Mouse (Mus musculus): ENCODE measurements around the gene Etl4. TPM values are rescaled to one million over a fixed set of nuclear protein-coding genes. Genes with fewer than 3 reads are reported as not detected.

Etl4 gene
- polyA plus RNA-seq, 2 experiments = 2.2 to 2.3 TPM

DNA sequence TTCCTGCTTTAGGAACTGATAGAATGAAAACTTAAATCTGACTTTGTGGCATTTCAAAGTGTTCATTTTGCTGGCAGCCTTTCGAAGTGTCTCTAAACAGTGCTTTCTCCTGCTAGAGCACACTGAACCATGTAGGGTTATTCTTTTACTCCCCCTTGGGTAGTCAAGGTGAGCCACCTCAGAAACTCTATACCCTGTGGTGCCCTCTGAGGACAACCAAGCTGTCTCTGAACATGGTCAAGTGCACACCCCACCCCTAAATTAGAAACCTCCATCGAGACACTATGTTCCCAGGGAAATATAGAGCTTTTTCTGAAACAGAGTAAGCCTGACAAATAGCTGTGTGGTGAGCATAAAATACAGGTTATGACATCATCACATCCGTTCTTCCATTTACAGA, 840.1 kb downstream of the Etl4 start:
- no peak for DNase-seq (ENCODE audit: low read depth in 3 of 3, low spot score in 3 of 3)
- Histone ChIP-seq H3K4me3 (ENCODE audit: insufficient read depth in 1 of 2, low read depth in 2 of 2, low read length in 2 of 2) (no peak overlapping the region), H3K27me3 (ENCODE audit: control insufficient read depth, insufficient read depth, low read length) (no peaks in the 10 kb centered on the region), H3K9me3 (ENCODE audit: control insufficient read depth, low read length) (no peaks in the 10 kb centered on the region), H3K27ac (no peak overlapping the region), H3K9ac (replicated peaks) (no peak overlapping the region), H3K36me3 (replicated peaks; ENCODE audit: control insufficient read depth, insufficient read depth, low read depth) (no peaks in the 10 kb centered on the region), H3K4me1 (replicated peaks; ENCODE audit: control insufficient read depth in 2 of 2, insufficient read depth in 2 of 2, low read length in 1 of 2) (no peaks in the 10 kb centered on the region), H3K4me2 (ENCODE audit: low read depth) (no peak overlapping the region)
- 52% methylated on average over 3 of the region's 3 CpGs for WGBS (ENCODE audit: insufficient replicate concordance)
- no peak for ATAC-seq (ENCODE audit: insufficient read depth)
- TF ChIP-seq CTCF (IDR thresholded peaks at IDR 0.05; ENCODE audit: low read depth) (no peak), EP300 (IDR thresholded peaks at IDR 0.05; ENCODE audit: low read depth) (no peak)

DNA sequence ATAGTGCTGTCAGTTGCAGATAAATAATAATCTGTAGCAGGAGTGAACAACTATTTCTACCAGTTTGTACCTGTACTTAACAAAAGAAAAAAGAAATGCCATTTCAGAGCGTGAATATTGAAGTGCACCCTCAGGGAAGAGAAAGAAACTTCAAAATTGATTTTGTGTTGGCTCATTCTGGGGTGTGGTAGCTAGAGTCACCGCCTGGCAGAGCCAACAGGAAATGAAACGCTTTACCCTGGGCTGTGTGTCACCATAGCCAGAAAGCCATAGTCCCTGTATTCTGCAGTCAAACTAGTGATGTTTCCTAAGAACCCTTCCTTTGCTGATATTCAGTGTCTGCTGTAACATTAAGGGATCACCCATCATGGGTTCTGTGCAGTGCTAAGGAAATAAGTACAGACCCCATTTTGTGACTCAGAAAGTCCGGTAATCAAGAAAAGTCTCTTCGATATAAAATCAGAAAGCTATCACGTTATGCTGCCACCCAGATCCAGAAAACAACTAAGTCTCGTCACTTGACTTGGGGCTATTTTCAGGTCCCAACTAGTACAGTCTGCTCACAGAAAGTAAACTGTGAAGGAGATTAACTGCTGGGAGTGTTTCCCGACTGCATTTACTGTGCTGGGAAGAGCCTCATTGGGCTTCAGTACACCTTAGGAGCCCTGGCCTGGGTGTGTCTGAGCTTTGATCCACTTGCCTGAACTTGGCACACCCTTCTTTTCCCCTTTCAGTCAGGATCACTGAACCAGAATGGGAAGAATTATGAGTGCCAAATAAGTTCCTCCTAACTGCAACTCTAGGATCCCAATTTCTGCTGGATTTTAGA, 843.9 kb downstream of the Etl4 start:
- H3K9ac ChIP-seq (replicated peaks) = no peak overlapping the region
- TF ChIP-seq CTCF (IDR thresholded peaks at IDR 0.05; ENCODE audit: low read depth) = no peak
- TF ChIP-seq EP300 (IDR thresholded peaks at IDR 0.05; ENCODE audit: low read depth) = no peak
- no peaks in the 10 kb centered on the region for H3K4me1 ChIP-seq (replicated peaks; ENCODE audit: control insufficient read depth in 2 of 2, insufficient read depth in 2 of 2, low read length in 1 of 2)
- no peak overlapping the region for H3K4me2 ChIP-seq (ENCODE audit: low read depth)
- no peak overlapping the region for H3K4me3 ChIP-seq (ENCODE audit: insufficient read depth in 1 of 2, low read depth in 2 of 2, low read length in 2 of 2)
- no peak for ATAC-seq (ENCODE audit: insufficient read depth)
- H3K27ac ChIP-seq = no peak overlapping the region
- 51% methylated on average over 8 of the region's 8 CpGs for WGBS (ENCODE audit: insufficient replicate concordance)
- H3K9me3 ChIP-seq (ENCODE audit: control insufficient read depth, low read length) = no peaks in the 10 kb centered on the region
- no peaks in the 10 kb centered on the region for H3K27me3 ChIP-seq (ENCODE audit: control insufficient read depth, insufficient read depth, low read length)
- no peak for DNase-seq (ENCODE audit: low read depth in 3 of 3, low spot score in 3 of 3)
- H3K36me3 ChIP-seq (replicated peaks; ENCODE audit: control insufficient read depth, insufficient read depth, low read depth) = no peaks in the 10 kb centered on the region

DNA sequence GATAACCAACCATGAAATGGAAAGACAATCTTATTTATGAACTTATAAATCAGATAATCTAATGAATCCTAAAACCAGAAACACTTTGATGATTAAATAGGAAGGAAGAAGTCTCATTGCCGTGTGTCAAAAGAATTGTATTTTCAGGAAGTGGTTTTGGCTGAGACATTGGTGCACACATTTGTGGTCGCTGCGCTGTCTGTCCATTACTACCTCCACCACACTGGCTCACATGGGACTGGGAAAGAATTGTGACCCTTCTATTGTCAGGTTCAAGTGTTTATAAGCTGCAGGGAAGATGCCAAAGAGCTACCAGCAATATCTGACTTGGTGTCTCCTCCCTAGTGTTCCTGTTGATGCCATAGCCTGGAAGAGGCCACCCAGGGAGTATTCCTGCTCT, 847.4 kb downstream of the Etl4 start:
- no peaks in the 10 kb centered on the region for H3K36me3 ChIP-seq (replicated peaks; ENCODE audit: control insufficient read depth, insufficient read depth, low read depth)
- no peak overlapping the region for H3K27ac ChIP-seq
- H3K27me3 ChIP-seq (ENCODE audit: control insufficient read depth, insufficient read depth, low read length) = no peaks in the 10 kb centered on the region
- ATAC-seq (ENCODE audit: insufficient read depth) = no peak
- 9% methylated on average over 3 of the region's 3 CpGs for whole genome bisulfite sequencing (ENCODE audit: insufficient replicate concordance)
- TF ChIP-seq EP300 (IDR thresholded peaks at IDR 0.05; ENCODE audit: low read depth) (no peak), CTCF (IDR thresholded peaks at IDR 0.05; ENCODE audit: low read depth) (no peak)
- no peaks in the 10 kb centered on the region for H3K4me1 ChIP-seq (replicated peaks; ENCODE audit: control insufficient read depth in 2 of 2, insufficient read depth in 2 of 2, low read length in 1 of 2)
- no peaks in the 10 kb centered on the region for H3K9me3 ChIP-seq (ENCODE audit: control insufficient read depth, low read length)
- DNase-seq (ENCODE audit: low read depth in 3 of 3, low spot score in 3 of 3) = no peak
- no peak overlapping the region for H3K9ac ChIP-seq (replicated peaks)
- no peak overlapping the region for H3K4me3 ChIP-seq (ENCODE audit: insufficient read depth in 1 of 2, low read depth in 2 of 2, low read length in 2 of 2)
- H3K4me2 ChIP-seq (ENCODE audit: low read depth) = no peak overlapping the region

DNA sequence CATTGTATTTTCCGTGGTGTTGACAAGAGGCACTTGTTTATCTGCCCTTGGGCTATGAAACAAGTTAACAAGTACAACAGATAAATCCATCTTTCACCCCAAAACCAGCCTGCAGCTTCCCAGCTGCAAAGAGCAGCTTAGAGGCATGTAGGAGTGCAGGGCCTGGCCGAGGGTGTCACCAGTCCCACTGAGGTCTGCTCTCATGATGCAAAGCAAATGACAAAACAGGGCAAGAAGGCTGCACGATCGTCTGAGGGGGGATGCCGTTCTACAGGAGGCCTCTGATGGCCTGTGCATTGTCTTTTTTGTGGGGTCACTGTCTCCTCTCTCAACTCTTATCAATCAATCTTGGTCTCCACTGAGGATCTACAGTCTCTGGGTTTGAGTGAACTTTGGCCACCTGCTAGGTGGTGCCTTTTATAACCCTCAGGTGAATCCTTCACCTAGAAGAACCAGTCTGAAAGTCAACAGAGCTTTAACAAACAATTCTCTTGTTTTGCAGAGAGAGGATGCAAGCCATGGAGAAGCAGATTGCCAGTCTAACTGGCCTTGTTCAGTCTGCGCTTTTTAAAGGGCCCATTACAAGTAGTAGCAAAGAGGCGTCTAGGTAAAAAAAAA, 849.6 kb downstream of the Etl4 start:
- no peak overlapping the region for H3K27ac ChIP-seq
- H3K9me3 ChIP-seq (ENCODE audit: control insufficient read depth, low read length) = no peaks in the 10 kb centered on the region
- no peak overlapping the region for H3K9ac ChIP-seq (replicated peaks)
- no peak overlapping the region for H3K4me3 ChIP-seq (ENCODE audit: insufficient read depth in 1 of 2, low read depth in 2 of 2, low read length in 2 of 2)
- no peak for ATAC-seq (ENCODE audit: insufficient read depth)
- no peaks in the 10 kb centered on the region for H3K4me1 ChIP-seq (replicated peaks; ENCODE audit: control insufficient read depth in 2 of 2, insufficient read depth in 2 of 2, low read length in 1 of 2)
- H3K27me3 ChIP-seq (ENCODE audit: control insufficient read depth, insufficient read depth, low read length) = no peaks in the 10 kb centered on the region
- WGBS (ENCODE audit: insufficient replicate concordance) = 58% methylated on average over 7 of the region's 7 CpGs
- TF ChIP-seq CTCF (IDR thresholded peaks at IDR 0.05; ENCODE audit: low read depth) = no peak
- no peak for TF ChIP-seq EP300 (IDR thresholded peaks at IDR 0.05; ENCODE audit: low read depth)
- H3K4me2 ChIP-seq (ENCODE audit: low read depth) = no peak overlapping the region
- no peaks in the 10 kb centered on the region for H3K36me3 ChIP-seq (replicated peaks; ENCODE audit: control insufficient read depth, insufficient read depth, low read depth)
- DNase-seq (ENCODE audit: low read depth in 3 of 3, low spot score in 3 of 3) = no peak

DNA sequence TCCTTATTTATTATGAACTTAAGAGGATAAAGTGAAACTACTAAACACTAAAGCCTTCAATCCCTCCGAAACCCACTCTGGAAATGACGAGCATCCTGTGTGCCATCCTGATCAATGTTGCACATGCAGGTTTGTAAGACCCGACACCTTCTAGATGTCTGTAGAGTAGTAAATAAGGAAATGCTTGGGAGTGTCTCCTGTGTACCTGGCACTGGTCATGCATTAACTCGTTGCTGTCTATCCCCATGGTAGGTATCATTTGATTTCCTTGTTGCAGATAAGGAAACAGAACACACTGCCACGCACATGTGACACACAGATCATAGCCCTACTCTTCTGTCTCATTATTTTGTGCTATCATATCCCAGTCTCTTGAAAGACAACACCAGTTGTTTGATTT, 851.7 kb downstream of the Etl4 start:
- Histone ChIP-seq H3K9me3 (ENCODE audit: control insufficient read depth, low read length) (no peaks in the 10 kb centered on the region), H3K36me3 (replicated peaks; ENCODE audit: control insufficient read depth, insufficient read depth, low read depth) (no peaks in the 10 kb centered on the region), H3K4me2 (ENCODE audit: low read depth) (no peak overlapping the region), H3K4me3 (ENCODE audit: insufficient read depth in 1 of 2, low read depth in 2 of 2, low read length in 2 of 2) (no peak overlapping the region), H3K27ac (no peak overlapping the region), H3K4me1 (replicated peaks; ENCODE audit: control insufficient read depth in 2 of 2, insufficient read depth in 2 of 2, low read length in 1 of 2) (no peaks in the 10 kb centered on the region), H3K27me3 (ENCODE audit: control insufficient read depth, insufficient read depth, low read length) (no peaks in the 10 kb centered on the region), H3K9ac (replicated peaks) (no peak overlapping the region)
- WGBS (ENCODE audit: insufficient replicate concordance) = 64% methylated on average over 5 of the region's 5 CpGs
- ATAC-seq (ENCODE audit: insufficient read depth) (no peak), DNase-seq (ENCODE audit: low read depth in 3 of 3, low spot score in 3 of 3) (no peak)
- TF ChIP-seq CTCF (IDR thresholded peaks at IDR 0.05; ENCODE audit: low read depth) (no peak), EP300 (IDR thresholded peaks at IDR 0.05; ENCODE audit: low read depth) (no peak)

All from liver, embryonic 14.5 days (tissue).